Mouse (Mus musculus) forebrain, embryonic 14.5 days (tissue): ENCODE results near the gene Ikzf3. TPM values are rescaled to one million over a fixed set of nuclear protein-coding genes. Genes with fewer than 3 reads are reported as not detected.

Experiments used
- ATAC-seq: fragments of 200-750 bp; cut with Nextera tagmentation; 2 replicates; pipeline ENCODE4 v1.8.0; 2017; ENCODE audit warnings: mild to moderate bottlenecking, moderate library complexity
- DNase-seq: peaks from one replicate; pipeline ENCODE4 v3.0.0-alpha.2; 2015; ENCODE audit warnings: low spot score
- H3K27ac ChIP-seq: fragments of 300-500 bp; sonication (generic); 2 replicates; pipeline ENCODE4 v1.5.1; 2014; ENCODE audit warnings: low read depth, mild to moderate bottlenecking, control low read depth, low read length, moderate library complexity
- H3K27me3 ChIP-seq: fragments of 300-500 bp; sonication (generic); replicated peaks from 2 replicates; pipeline ENCODE4 v1.6.1; 2014; ENCODE audit warnings: low read length, control low read depth, mixed read lengths; ENCODE audit not compliant: control insufficient read depth, insufficient read depth
- H3K36me3 ChIP-seq: fragments of 300-500 bp; sonication (generic); 2 replicates; pipeline ENCODE4 v1.6.1; 2014; ENCODE audit warnings: low read length, control low read depth; ENCODE audit not compliant: control insufficient read depth, insufficient read depth
- H3K4me1 ChIP-seq: fragments of 300-500 bp; sonication (generic); 2 replicates; pipeline ENCODE4 v1.6.1; 2014; ENCODE audit warnings: antibody characterized with exemption, low read length, control low read depth; ENCODE audit not compliant: control insufficient read depth, insufficient read depth
- H3K4me2 ChIP-seq: fragments of 300-500 bp; sonication (generic); 2 replicates; pipeline ENCODE4 v1.6.1; 2014; ENCODE audit warnings: mild to moderate bottlenecking, control low read depth, low read length
- H3K4me3 ChIP-seq: fragments of 300-500 bp; sonication (generic); 2 replicates; pipeline ENCODE4 v1.5.1; 2014; ENCODE audit warnings: low read depth, low read length, control low read depth
- H3K9ac ChIP-seq: fragments of 300-500 bp; sonication (generic); 2 replicates; pipeline ENCODE4 v1.6.1; 2014; ENCODE audit warnings: mild to moderate bottlenecking, low read length, control low read depth, moderate library complexity
- H3K9me3 ChIP-seq: fragments of 300-500 bp; sonication (generic); replicated peaks from 2 replicates; pipeline ENCODE4 v1.6.1; 2016; ENCODE audit warnings: low read length, control low read depth, mixed read lengths; ENCODE audit not compliant: control insufficient read depth
- WGBS: fragments of 180-500 bp; shearing (Covaris S2); extraction: QIAGEN DNeasy Blood & Tissue Kit; methylation state at CpG from one replicate; pipeline ENCODE4 v1.1.7; 2014; 5-methylcytosine and 5-hydroxymethylcytosine counted together
- polyA plus RNA-seq: library from polyadenylated mRNA; unstranded; fragments of >200 nt; fragmentation: Nextera tagmentation; extraction: Ambion mirVana; gene quantifications from 2 replicates; pipeline ENCODE4 v1.2.1, GENCODE M21; 2014

Gene Ikzf3
- polyA plus RNA-seq, 1 experiment from 2014 or later: not detected

- Histone ChIP-seq H3K27me3 (0 out of 2 replicates have a peak, but pooled peaks cover 9% of the 10 kb centered on the region), H3K27ac (no peak overlapping the region), H3K36me3 (no peaks in the 10 kb centered on the region), H3K9ac (no peak overlapping the region), H3K4me2 (no peak overlapping the region), H3K9me3 (no peaks in the 10 kb centered on the region), H3K4me1 (peaks cover under 1% of the 10 kb centered on the region), H3K4me3 (no peak overlapping the region)
- no peak for DNase-seq
- no peak for ATAC-seq
- 95% methylated on average over 1 of the region's 1 CpGs for WGBS
Observed at GRCm38 (mm10) chr11:98417074-98417473, 128.8 kb downstream of the Ikzf3 start.

Other genes with a start within 250 kb of the Ikzf3 start
- gene Neurod2, start 216.4 kb downstream of the Ikzf3 start, polyA plus RNA-seq: 64.1 and 90.9 TPM in 2 replicates
- gene Ppp1r1b, start 197.6 kb downstream of the Ikzf3 start, polyA plus RNA-seq: 33.1 and 42.2 TPM in 2 replicates
- 43.8 and 46.6 TPM in 2 replicates for gene Stard3, start 187.7 kb downstream of the Ikzf3 start, polyA plus RNA-seq
- gene Tcap, start 162.2 kb downstream of the Ikzf3 start, polyA plus RNA-seq: 0.23 TPM in 1 of 2 replicates, not detected in the other
- 0.32 and 0.36 TPM in 2 replicates for gene Pnmt, start 159.6 kb downstream of the Ikzf3 start, polyA plus RNA-seq
- gene Pgap3, start 145.5 kb downstream of the Ikzf3 start, polyA plus RNA-seq: 6.1 and 6.9 TPM in 2 replicates
- 5.6 and 5.9 TPM in 2 replicates for gene Erbb2, start 133.6 kb downstream of the Ikzf3 start, polyA plus RNA-seq
- 279 and 290 TPM in 2 replicates for gene Mien1, start 107.0 kb downstream of the Ikzf3 start, polyA plus RNA-seq
- gene Grb7, start 99.6 kb downstream of the Ikzf3 start, polyA plus RNA-seq: 0.38 and 0.41 TPM in 2 replicates
- not detected in 2 replicates for gene Zpbp2, start 5.1 kb upstream of the Ikzf3 start, polyA plus RNA-seq
- 24.7 and 24.8 TPM in 2 replicates for gene Ormdl3, start 41.3 kb upstream of the Ikzf3 start, polyA plus RNA-seq
- not detected in 2 replicates for gene Lrrc3c, start 52.3 kb upstream of the Ikzf3 start, polyA plus RNA-seq
- gene Gm12355, start 79.6 kb upstream of the Ikzf3 start, polyA plus RNA-seq: 0.88 and 1.3 TPM in 2 replicates
- not detected in 2 replicates for gene Gsdma3, start 80.3 kb upstream of the Ikzf3 start, polyA plus RNA-seq
- not detected in 2 replicates for gene Gsdma2, start 100.7 kb upstream of the Ikzf3 start, polyA plus RNA-seq
- gene Gsdma, start 118.3 kb upstream of the Ikzf3 start, polyA plus RNA-seq: not detected in 2 replicates
- 121 and 144 TPM in 2 replicates for gene Psmd3, start 136.5 kb upstream of the Ikzf3 start, polyA plus RNA-seq
- not detected in 2 replicates for gene Csf3, start 155.2 kb upstream of the Ikzf3 start, polyA plus RNA-seq
- 76.0 and 85.9 TPM in 2 replicates for gene Med24, start 183.4 kb upstream of the Ikzf3 start, polyA plus RNA-seq
- 164 and 199 TPM in 2 replicates for gene Thra, start 194.6 kb upstream of the Ikzf3 start, polyA plus RNA-seq
- 2.2 and 3.1 TPM in 2 replicates for gene Nr1d1, start 229.3 kb upstream of the Ikzf3 start, polyA plus RNA-seq
- gene Msl1, start 249.5 kb upstream of the Ikzf3 start, polyA plus RNA-seq: 19.3 and 20.5 TPM in 2 replicates